Mouse (Mus musculus): ENCODE measurements around the gene Ppp1r13b. TPM values are rescaled to one million over a fixed set of nuclear protein-coding genes. Genes with fewer than 3 reads are reported as not detected.
A peak's percentile ranks its signal among the peaks of the same experiment; 100 is the strongest.

Ppp1r13b gene
- total RNA-seq (2017), result 9.8 to 19.1 TPM (median 12.6 TPM) in 3 replicates

GRCm38 (mm10) chr12:111907970-111908681 lies at the start of gene Ppp1r13b:
TSS of gene Ppp1r13b (minus strand) at chr12:111908110.
- ATAC-seq (replicated peaks; ENCODE audit: insufficient number of reproducible peaks, low FRiP score, low TSS enrichment, poor library complexity, severe bottlenecking), result peak; percentile 81

GRCm38 (mm10) chr12:111956173-111956572 lies 48.3 kb upstream of the Ppp1r13b start:
- ATAC-seq (replicated peaks; ENCODE audit: insufficient number of reproducible peaks, low FRiP score, low TSS enrichment, poor library complexity, severe bottlenecking), result no peak

- no peak for ATAC-seq (replicated peaks; ENCODE audit: insufficient number of reproducible peaks, low FRiP score, low TSS enrichment, poor library complexity, severe bottlenecking)
Observed at GRCm38 (mm10) chr12:111951701-111952100, 43.8 kb upstream of the Ppp1r13b start.

GRCm38 (mm10) chr12:111950486-111950885 lies 42.6 kb upstream of the Ppp1r13b start:
- ATAC-seq (replicated peaks; ENCODE audit: insufficient number of reproducible peaks, low FRiP score, low TSS enrichment, poor library complexity, severe bottlenecking), result no peak

GRCm38 (mm10) chr12:111946716-111947115 lies 38.8 kb upstream of the Ppp1r13b start:
- peak; percentile 60 for ATAC-seq (replicated peaks; ENCODE audit: insufficient number of reproducible peaks, low FRiP score, low TSS enrichment, poor library complexity, severe bottlenecking)

GRCm38 (mm10) chr12:111945765-111946655 lies 38.1 kb upstream of the Ppp1r13b start:
- peak; percentile 36 for ATAC-seq (replicated peaks; ENCODE audit: insufficient number of reproducible peaks, low FRiP score, low TSS enrichment, poor library complexity, severe bottlenecking)

- no peak for ATAC-seq (replicated peaks; ENCODE audit: insufficient number of reproducible peaks, low FRiP score, low TSS enrichment, poor library complexity, severe bottlenecking)
Observed at GRCm38 (mm10) chr12:111945115-111945514, 37.2 kb upstream of the Ppp1r13b start.

- peak; percentile 40; the same call in 1 of the 2 replicates for ATAC-seq (replicated peaks; ENCODE audit: insufficient number of reproducible peaks, low FRiP score, low TSS enrichment, poor library complexity, severe bottlenecking)
Observed at GRCm38 (mm10) chr12:111944065-111944987, 36.4 kb upstream of the Ppp1r13b start.

- no peak for ATAC-seq (replicated peaks; ENCODE audit: insufficient number of reproducible peaks, low FRiP score, low TSS enrichment, poor library complexity, severe bottlenecking)
Observed at GRCm38 (mm10) chr12:111943421-111944064, 35.6 kb upstream of the Ppp1r13b start.

- ATAC-seq (replicated peaks; ENCODE audit: insufficient number of reproducible peaks, low FRiP score, low TSS enrichment, poor library complexity, severe bottlenecking), result no peak
Observed at GRCm38 (mm10) chr12:111938623-111939177, 30.8 kb upstream of the Ppp1r13b start.

GRCm38 (mm10) chr12:111936706-111937550 lies 29.0 kb upstream of the Ppp1r13b start:
- no peak for ATAC-seq (replicated peaks; ENCODE audit: insufficient number of reproducible peaks, low FRiP score, low TSS enrichment, poor library complexity, severe bottlenecking)

- no peak for ATAC-seq (replicated peaks; ENCODE audit: insufficient number of reproducible peaks, low FRiP score, low TSS enrichment, poor library complexity, severe bottlenecking)
Observed at GRCm38 (mm10) chr12:111933971-111934370, 26.1 kb upstream of the Ppp1r13b start.

GRCm38 (mm10) chr12:111933032-111933704 lies 25.3 kb upstream of the Ppp1r13b start:
- ATAC-seq (replicated peaks; ENCODE audit: insufficient number of reproducible peaks, low FRiP score, low TSS enrichment, poor library complexity, severe bottlenecking), result peak; percentile 67

GRCm38 (mm10) chr12:111932513-111932912 lies 24.6 kb upstream of the Ppp1r13b start:
- no peak for ATAC-seq (replicated peaks; ENCODE audit: insufficient number of reproducible peaks, low FRiP score, low TSS enrichment, poor library complexity, severe bottlenecking)

GRCm38 (mm10) chr12:111931411-111932025 lies 23.6 kb upstream of the Ppp1r13b start:
- no peak for ATAC-seq (replicated peaks; ENCODE audit: insufficient number of reproducible peaks, low FRiP score, low TSS enrichment, poor library complexity, severe bottlenecking)

GRCm38 (mm10) chr12:111928411-111928966 lies 20.6 kb upstream of the Ppp1r13b start:
- ATAC-seq (replicated peaks; ENCODE audit: insufficient number of reproducible peaks, low FRiP score, low TSS enrichment, poor library complexity, severe bottlenecking), result no peak
